Mouse (Mus musculus) forebrain, embryonic 15.5 days (tissue): Measurements from ENCODE around the gene Abcg2. TPM values are rescaled to one million over a fixed set of nuclear protein-coding genes. Genes with fewer than 3 reads are reported as not detected.
"Not testable (repeated sequence)": the region's sequence is repeated elsewhere in the genome, so short reads cannot be mapped to it uniquely, and the experiment has no call there.

Experiments used
- ATAC-seq: fragments of 200-750 bp; cut with Nextera tagmentation; replicated peaks from 2 replicates; pipeline ENCODE4 v1.8.0; 2017; ENCODE audit warnings: mild to moderate bottlenecking, moderate TSS enrichment, moderate library complexity
- H3K27ac ChIP-seq: fragments of 300-500 bp; sonication (generic); replicated peaks from 2 replicates; pipeline ENCODE4 v1.5.1; 2015; ENCODE audit warnings: mild to moderate bottlenecking, inconsistent platforms
- H3K27me3 ChIP-seq: fragments of 300-500 bp; sonication (generic); 2 replicates; pipeline ENCODE4 v1.6.1; 2015; ENCODE audit warnings: inconsistent platforms
- H3K36me3 ChIP-seq: fragments of 300-500 bp; sonication (generic); 2 replicates; pipeline ENCODE4 v1.6.1; 2015; ENCODE audit warnings: mild to moderate bottlenecking, inconsistent platforms
- H3K4me1 ChIP-seq: fragments of 300-500 bp; sonication (generic); 2 replicates; pipeline ENCODE4 v1.6.1; 2015; ENCODE audit warnings: inconsistent platforms
- H3K4me2 ChIP-seq: fragments of 300-500 bp; sonication (generic); replicated peaks from 2 replicates; pipeline ENCODE4 v1.6.1; 2015; ENCODE audit warnings: mild to moderate bottlenecking, inconsistent platforms
- H3K4me3 ChIP-seq: fragments of 300-500 bp; sonication (generic); 2 replicates; pipeline ENCODE4 v1.5.1; 2015; ENCODE audit warnings: mild to moderate bottlenecking, inconsistent platforms
- H3K9ac ChIP-seq: fragments of 300-500 bp; sonication (generic); replicated peaks from 2 replicates; pipeline ENCODE4 v1.6.1; 2015; ENCODE audit warnings: mild to moderate bottlenecking, inconsistent platforms
- H3K9me3 ChIP-seq: fragments of 300-500 bp; sonication (generic); 2 replicates; pipeline ENCODE4 v1.6.1; 2016; ENCODE audit warnings: inconsistent platforms
- WGBS: fragments of 180-500 bp; shearing (Covaris S2); methylation state at CpG from one replicate; pipeline ENCODE4 v1.1.7; 2015; ENCODE audit warnings: mixed read lengths; 5-methylcytosine and 5-hydroxymethylcytosine counted together
- polyA plus RNA-seq: library from polyadenylated mRNA; unstranded; fragments of >200 nt; fragmentation: Nextera tagmentation; extraction: Ambion mirVana; gene quantifications from 2 replicates; pipeline ENCODE4 v1.2.1, GENCODE M21; 2015

Abcg2 gene
- 30.4 and 31.1 TPM in 2 replicates for polyA plus RNA-seq

DNA sequence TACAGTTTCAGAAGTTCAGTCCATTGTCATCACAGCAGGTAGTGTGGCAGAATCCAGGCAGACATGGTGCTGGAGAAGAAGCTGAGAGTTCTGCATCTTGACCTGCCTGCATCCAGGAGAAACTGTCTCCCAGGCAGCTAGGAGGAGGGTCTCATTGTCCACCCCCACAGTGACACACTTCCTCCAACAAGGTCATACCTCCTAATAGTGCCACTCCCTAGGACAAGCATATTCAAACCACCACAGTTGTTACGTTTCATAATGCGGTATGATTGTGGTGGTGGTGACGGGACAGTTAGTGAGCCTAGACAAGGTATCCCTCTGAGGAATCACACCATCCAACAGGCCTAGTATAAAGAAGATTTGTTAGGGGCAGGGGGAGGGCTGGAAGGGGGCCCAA lies at the start of gene Abcg2:
Gene Abcg2 (plus strand): TSS at position 301 of the 400 bp plus-strand sequence.
- not testable (repeated sequence) for H3K9ac ChIP-seq, H3K27me3 ChIP-seq
- WGBS, result 95% methylated on average over 3 of the region's 3 CpGs

DNA sequence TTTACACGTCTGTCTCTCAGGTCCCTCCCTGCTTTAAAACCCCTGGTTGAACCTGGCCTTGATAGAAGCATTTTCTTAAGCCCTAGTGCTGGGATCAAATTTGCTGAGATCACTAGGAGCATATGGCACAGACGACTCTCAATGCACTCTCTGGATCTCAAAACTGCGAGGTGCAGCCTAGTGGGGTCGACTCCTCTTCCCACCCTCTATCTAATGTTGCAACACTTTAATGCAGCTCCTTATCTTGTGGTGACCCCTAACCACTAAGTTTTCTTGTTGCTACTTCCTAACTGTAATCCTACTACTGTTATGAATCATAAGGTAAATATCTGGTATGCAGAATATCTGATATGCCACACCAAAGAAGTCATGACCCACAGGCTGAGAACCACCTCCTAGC lies 44.1 kb upstream of the Abcg2 start:
- H3K27ac ChIP-seq, H3K4me2 ChIP-seq, H3K9ac ChIP-seq, H3K27me3 ChIP-seq, H3K36me3 ChIP-seq, ATAC-seq, H3K4me1 ChIP-seq, H3K4me3 ChIP-seq, H3K9me3 ChIP-seq: not testable (repeated sequence)
- 76% methylated on average over 4 of the region's 4 CpGs for WGBS

More for the DNA sequence above, at the start of gene Abcg2:
- not testable (repeated sequence) for H3K9me3 ChIP-seq, H3K36me3 ChIP-seq, H3K4me1 ChIP-seq, ATAC-seq, H3K4me3 ChIP-seq, H3K4me2 ChIP-seq, H3K27ac ChIP-seq

DNA sequence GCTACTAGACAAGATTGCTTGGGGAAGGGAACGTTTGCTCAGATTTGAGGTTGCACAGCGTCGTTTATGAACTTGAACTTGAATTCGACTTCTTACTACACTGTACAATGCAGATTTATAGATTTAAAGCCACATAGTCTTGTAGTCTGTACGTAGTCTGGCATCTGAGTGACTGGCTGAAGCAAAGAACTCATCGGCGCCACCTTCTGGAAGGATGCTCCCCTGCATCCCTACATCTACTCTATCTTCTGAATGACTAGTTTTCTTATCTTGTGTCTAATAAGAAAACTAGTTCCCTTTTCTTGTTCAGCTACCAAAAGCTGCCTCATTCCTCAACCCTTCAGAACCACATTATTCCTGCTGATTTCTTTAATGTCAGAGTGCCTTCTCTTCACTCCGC lies 41.5 kb upstream of the Abcg2 start:
- not testable (repeated sequence) for ATAC-seq, H3K4me3 ChIP-seq, H3K4me2 ChIP-seq, H3K4me1 ChIP-seq, H3K27me3 ChIP-seq, H3K27ac ChIP-seq, H3K9me3 ChIP-seq, H3K36me3 ChIP-seq, H3K9ac ChIP-seq
- WGBS, result 57% methylated on average over 8 of the region's 8 CpGs

DNA sequence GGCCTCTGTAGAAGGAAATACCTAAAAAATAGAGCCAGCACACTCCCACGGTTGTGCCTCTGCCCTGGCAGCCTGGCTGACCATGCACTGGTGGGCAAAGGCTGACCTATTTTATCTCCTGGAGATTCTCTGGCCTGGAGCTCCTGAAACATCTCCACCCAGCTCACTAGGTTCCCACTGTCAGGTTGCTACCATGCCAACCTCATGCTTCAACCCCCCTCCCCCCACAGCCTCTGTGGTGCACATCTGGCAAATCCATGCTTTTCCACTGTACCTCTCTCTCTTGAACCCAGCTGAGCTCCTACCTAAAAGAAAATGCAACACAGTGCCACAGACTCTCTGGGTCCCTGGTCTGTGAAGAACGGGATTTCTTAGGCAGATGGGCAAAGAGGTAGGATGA lies 39.4 kb upstream of the Abcg2 start:
- H3K36me3 ChIP-seq, H3K9ac ChIP-seq, ATAC-seq, H3K27ac ChIP-seq, H3K9me3 ChIP-seq, H3K4me3 ChIP-seq, H3K4me2 ChIP-seq, H3K4me1 ChIP-seq, H3K27me3 ChIP-seq: not testable (repeated sequence)
- 52% methylated on average over 2 of the region's 2 CpGs for WGBS

DNA sequence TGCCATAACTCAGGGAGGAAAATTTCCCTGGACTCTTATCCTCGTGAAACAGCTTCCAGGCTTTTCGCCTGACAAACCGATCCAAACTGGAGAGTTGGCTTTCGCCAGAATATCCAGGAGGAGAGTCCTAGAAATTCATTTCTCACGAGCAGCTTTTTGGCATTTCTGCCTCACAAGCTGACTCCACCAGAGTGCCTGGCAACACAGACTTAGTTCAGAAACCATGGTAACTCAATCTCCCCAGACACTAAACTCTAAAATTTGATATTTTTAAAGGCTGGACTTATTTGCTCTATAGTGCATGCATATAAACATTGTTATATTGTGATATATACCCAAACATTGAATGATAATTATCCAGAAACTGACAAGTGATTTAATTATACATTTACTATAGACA lies 38.3 kb upstream of the Abcg2 start:
- 68% methylated on average over 5 of the region's 5 CpGs for WGBS
- H3K27me3 ChIP-seq, ATAC-seq, H3K9ac ChIP-seq, H3K4me1 ChIP-seq, H3K4me3 ChIP-seq, H3K4me2 ChIP-seq, H3K36me3 ChIP-seq, H3K27ac ChIP-seq, H3K9me3 ChIP-seq: not testable (repeated sequence)

DNA sequence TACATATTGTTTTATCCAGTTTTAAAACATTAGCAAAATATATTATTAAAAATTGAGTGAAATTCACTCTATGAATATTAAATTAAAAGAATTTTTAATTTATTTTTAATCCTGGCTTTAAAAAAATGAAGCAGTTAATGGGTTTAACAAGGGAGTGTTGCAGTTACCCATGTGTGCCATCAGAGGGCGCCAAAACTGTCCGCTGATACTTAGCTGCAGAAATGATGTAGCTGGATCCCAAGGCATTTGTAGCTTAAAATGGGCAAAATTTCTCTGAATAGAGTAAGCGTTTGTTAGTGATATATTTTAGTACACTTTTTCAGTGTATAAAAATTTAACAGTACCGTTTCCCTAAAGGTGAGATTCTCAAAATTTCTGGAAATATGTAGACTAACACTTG lies 37.5 kb upstream of the Abcg2 start:
- Histone ChIP-seq H3K27ac (no peak overlapping the region), H3K9me3 (no peaks in the 10 kb centered on the region), H3K9ac (no peak overlapping the region), H3K36me3 (no peaks in the 10 kb centered on the region), H3K4me2 (no peak overlapping the region), H3K4me3 (no peak overlapping the region), H3K27me3 (no peaks in the 10 kb centered on the region), H3K4me1 (no peaks in the 10 kb centered on the region)
- no peak for ATAC-seq
- WGBS, result 8% methylated on average over 4 of the region's 4 CpGs

DNA sequence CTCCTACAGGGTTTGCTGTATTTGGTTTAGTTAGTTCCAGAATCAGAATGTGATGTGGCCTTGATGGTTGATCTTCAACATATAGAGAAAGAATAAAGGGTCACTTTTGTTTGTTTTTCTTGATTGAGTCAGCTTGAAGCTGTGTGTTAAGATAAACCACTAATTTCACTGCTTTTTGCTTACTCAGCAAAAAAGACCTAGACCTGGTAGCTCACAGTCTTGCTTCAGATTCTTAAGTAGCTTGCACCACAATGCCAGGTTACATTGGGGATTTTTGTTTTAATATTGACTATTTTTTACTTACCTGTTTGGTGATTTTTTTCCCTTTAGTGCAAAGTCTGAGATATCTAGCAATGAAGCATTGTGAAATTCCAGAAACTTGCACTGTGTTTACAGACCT lies 30.5 kb upstream of the Abcg2 start:
- ATAC-seq, H3K9ac ChIP-seq, H3K4me3 ChIP-seq: not testable (repeated sequence)

DNA sequence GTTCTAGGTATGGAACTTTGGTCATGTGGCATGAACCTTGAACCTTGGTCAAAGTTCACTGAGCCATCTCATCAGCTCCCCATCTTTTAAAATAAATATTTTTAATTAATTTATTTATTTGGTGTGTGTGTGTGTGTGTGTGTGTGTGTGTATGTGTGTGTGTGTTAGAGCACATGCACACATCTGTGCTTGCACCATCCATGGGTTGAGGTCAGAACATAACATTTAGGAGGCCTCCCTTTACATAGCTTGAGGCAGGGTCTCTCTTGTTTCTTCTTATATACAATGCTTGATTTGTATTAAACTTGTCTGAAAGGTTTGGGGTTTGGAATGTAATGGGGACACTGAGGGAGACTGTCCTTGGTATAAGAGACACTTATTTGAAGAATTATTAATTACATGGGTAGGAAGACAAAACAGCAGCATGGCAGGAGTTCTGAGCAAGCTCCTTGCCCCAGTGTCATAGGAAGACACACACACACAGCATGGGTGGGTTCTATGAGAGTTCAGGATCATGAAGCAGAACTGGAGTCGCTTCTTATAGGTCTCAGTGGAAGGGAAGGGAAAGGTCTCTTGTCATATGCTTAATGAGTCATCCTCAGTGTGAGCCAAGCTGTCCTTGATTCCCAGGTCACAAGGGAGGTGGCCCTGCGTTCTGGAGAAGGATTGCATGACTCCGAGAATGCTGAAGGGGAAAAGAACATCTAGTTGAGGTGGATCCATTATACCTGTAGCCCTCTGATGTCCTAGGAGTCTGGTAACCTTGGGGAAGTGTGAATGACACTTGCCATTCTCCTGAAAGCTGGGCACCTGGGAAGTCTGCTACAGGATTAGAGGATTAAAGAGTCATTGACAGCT lies 9.9 kb downstream of the Abcg2 start:
- WGBS, result 43% methylated on average over 3 of the region's 3 CpGs
- not testable (repeated sequence) for H3K36me3 ChIP-seq, H3K9me3 ChIP-seq, H3K27ac ChIP-seq, H3K4me2 ChIP-seq, H3K27me3 ChIP-seq, ATAC-seq, H3K4me3 ChIP-seq, H3K9ac ChIP-seq, H3K4me1 ChIP-seq

More for the DNA sequence above, 30.5 kb upstream of the Abcg2 start:
- not testable (repeated sequence) for H3K27ac ChIP-seq, H3K9me3 ChIP-seq, H3K27me3 ChIP-seq, H3K4me2 ChIP-seq, H3K4me1 ChIP-seq, H3K36me3 ChIP-seq

DNA sequence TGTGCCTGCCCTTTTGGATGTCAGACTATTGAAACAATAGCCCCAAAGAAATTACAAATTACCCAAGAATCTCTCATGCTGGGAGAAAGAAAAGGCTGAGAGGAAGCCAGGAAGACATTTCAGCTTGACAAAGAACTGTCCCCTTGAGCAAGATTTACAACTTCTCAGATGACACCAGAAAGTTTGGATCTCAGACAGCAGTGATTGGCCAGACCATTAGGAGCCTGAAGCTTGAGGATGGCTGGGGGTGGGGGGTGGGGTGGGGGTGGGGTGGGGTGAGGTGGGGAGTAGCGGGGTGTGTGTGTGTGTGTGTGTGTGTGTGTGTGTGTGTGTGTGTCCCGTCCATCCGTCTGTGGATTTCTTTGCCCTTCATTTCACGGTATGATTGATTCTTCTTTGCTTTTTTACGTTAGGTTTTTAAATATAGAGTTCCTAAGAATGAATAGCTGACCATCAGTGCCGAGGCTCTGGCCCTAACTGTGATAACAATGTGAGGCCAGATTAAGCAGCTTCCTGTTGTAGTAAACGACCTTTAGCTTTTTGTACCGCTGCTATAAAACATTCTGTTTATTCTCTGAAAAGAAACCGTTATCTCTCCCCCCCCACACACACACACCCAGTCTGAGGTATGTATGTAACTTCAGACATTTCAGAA lies 11.4 kb downstream of the Abcg2 start:
- WGBS, result 8% methylated on average over 9 of the region's 9 CpGs
- not testable (repeated sequence) for H3K4me1 ChIP-seq, H3K36me3 ChIP-seq, H3K27me3 ChIP-seq, H3K9me3 ChIP-seq
- peak; percentile 41 for ATAC-seq
- H3K9ac ChIP-seq, result peak overlapping the region; percentile 8; the same call in 1 of the 2 replicates
- 0 out of 2 replicates have a peak overlapping the region, but pooled peaks have one; percentile 16 for H3K27ac ChIP-seq
- peak overlapping the region; percentile 37 for H3K4me3 ChIP-seq
- peak overlapping the region; percentile 37 for H3K4me2 ChIP-seq

DNA sequence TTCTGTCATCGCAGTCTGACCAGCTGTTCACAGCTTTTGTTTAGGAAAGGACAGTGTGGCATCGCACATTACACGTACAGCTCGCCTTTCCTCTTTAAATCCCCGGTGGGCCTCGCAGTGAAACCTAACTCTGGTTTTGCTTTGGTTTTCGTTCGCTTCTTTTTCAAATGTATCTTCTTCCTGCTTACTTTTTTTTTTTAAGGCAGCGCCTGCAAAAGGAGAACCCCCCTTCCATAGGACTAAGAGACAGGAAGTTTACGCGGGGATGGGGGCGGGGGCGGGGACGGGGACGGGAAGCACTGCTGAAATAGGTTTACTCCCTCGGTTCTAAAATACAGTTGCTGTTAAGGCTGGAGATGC lies 12.0 kb downstream of the Abcg2 start:
- Histone ChIP-seq H3K27me3 (no peaks in the 10 kb centered on the region), H3K4me1 (no peaks in the 10 kb centered on the region), H3K4me2 (peak overlapping the region; percentile 37), H3K9me3 (peaks cover 3% of the 10 kb centered on the region; the same call in 1 of the 2 replicates), H3K4me3 (peak overlapping the region; percentile 37), H3K27ac (0 out of 2 replicates have a peak overlapping the region, but pooled peaks have one; percentile 16), H3K36me3 (no peaks in the 10 kb centered on the region), H3K9ac (peak overlapping the region; percentile 8; the same call in 1 of the 2 replicates)
- peak; percentile 76 for ATAC-seq
- 18% methylated on average over 16 of the region's 16 CpGs for WGBS

DNA sequence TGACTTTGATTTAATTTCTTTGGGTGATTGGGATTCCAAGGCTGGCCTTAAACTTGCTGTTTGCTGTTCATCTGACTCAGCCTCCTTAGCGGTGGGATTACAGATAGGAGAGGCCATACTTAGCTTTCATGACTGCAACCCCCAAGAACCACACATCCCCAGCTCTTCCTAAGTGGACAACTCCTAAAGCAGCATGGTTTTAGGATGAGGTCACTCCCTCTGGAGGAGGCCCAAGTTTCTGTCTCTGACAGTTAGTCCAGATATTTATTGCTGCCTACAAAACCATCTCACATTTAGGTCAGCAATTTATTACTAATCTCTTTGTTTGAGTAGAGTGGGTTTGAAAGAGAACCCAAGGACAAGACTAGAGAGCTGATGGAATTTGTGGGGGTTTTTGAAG lies 17.8 kb downstream of the Abcg2 start:
- 82% methylated on average over 1 of the region's 1 CpGs for WGBS
- H3K27me3 ChIP-seq, H3K9me3 ChIP-seq, H3K9ac ChIP-seq, H3K4me3 ChIP-seq, H3K4me2 ChIP-seq, H3K36me3 ChIP-seq, H3K27ac ChIP-seq, H3K4me1 ChIP-seq, ATAC-seq: not testable (repeated sequence)

DNA sequence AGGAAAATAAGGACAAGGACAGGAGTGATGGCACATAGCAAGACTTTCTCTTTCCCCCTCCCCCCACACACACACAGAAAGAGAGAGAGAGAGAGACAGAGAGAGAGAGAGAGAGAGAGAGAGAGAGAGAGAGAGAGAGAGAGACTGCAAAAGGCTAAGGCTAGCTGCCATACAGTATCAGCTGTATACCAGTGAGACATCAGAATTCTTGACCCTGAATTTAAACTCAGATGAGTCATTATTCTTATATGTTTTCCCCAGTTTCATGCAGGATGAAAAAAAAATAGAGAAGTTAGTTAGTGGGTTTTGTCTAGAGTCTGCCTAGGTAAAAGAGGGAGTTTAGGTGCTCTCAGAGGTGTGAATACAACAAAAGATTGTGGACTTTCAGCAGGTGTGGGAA lies 18.7 kb downstream of the Abcg2 start:
- not testable (repeated sequence) for H3K4me2 ChIP-seq, H3K27me3 ChIP-seq, H3K4me1 ChIP-seq, H3K27ac ChIP-seq, H3K4me3 ChIP-seq, H3K9me3 ChIP-seq, H3K36me3 ChIP-seq, ATAC-seq, H3K9ac ChIP-seq
